Mouse (Mus musculus) MEL-GATA-1-ER (cell line): ENCODE measurements around the gene Cacna1i.

ENCODE experiments used
- DNase-seq: peaks from one replicate; pipeline ENCODE4 v3.0.0-alpha.2; 2012; ENCODE audit warnings: low read depth; ENCODE audit errors: extremely low read depth

Cacna1i gene

DNA sequence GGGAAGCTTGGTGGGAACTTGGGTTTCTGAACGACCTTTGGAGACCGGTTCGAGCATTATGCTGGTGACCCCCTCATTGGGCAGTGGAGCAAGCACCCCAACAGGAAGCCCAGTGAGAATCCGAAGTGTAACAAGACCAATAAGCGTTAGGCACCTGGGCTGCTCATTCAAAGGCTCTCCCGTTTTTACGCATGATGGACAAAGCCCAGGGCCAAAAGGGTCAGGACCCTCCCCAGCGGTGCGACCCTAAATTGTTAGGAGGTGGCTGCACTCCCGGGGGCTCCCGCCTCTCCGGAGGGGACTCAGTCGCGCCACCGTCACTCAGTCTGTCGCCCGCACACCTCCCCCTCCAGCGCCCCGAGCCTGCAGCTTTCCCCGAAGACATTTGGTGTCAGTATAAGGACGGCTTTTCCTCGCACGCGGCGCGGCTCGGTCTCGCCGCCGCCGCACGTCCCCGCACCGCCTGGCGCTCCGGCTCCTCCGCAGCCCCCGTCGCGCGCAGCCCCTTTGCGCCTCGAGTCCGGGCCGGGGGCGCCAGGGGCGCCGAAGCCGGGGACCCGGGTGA lies at the start of gene Cacna1i:
Cacna1i (plus strand) TSS at position 388 of the 565 bp plus-strand sequence.
- no peak for DNase-seq

DNA sequence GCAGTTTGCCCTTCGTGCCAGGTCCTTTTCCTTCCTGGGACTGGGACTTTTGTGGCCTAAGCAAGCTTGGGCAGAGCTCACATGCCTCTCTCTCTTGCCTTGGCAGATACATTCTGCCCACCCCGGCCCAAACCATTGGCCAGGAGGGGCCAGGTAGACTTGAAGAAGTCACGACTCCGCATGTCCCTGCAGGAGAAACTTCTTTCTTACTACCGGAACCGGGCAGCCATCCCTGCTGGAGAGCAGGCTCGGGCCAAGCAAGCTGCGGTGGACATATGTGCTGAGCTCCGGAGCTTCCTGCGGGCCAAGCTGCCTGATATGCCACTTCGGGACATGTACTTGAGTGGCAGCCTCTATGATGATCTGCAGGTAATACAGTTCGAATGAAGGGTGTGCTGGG lies 38.9 kb upstream of the Cacna1i start:
- DNase-seq = no peak

DNA sequence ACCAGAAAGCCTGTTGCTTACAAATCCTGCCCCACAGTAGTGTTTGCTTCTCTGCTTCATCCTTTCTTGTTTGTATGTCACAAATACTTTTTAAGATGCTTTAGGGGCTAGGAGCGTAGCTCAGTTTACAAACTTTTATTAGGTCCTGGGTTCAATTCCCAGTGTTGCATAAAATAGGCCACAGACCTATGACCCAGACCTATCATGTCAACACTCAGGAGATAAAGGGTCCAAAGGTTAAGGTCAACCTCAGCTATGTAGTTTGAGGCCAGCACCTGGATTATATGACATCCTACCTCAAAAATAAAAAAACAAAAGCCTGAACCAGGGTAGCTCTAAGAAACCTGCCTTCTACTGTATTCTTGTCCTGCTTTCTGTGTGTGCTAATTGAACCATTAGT lies 38.4 kb upstream of the Cacna1i start:
- DNase-seq = no peak

DNA sequence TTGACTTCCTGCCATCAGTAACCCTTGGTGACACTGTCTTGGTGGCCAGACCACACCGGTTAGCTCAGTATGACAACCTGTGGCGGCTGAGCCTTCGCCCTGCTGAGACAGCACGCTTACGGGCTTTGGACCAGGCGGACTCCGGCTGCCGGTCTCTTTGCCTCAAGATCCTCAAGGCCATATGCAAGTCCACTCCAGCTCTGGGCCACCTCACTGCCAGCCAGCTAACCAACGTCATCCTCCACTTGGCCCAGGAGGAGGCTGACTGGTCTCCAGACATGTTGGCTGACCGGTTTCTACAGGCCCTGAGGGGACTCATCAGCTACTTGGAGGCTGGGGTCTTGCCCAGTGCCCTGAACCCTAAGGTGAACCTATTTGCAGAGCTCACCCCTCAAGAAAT lies 37.4 kb upstream of the Cacna1i start:
- no peak for DNase-seq

DNA sequence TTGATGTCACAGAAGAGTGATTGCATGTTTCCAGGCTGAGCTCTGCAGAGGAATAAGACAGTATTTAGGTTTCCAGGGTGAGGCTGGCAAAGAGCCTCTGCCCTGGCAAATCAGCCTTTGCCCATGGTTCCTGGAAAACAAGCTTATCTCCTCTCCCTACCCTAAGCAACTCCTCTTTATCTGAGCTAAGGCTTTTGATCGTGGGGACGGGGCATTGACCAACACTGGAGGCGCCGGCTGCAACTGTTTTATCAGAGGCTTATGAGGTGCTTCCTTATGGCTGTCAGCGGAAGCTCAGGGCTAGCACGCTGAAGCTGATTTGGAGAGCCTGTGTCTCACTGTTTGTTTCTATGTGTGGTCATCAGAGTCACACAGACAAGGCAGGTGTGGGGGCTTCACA lies 36.5 kb upstream of the Cacna1i start:
- DNase-seq = peak; percentile 65

DNA sequence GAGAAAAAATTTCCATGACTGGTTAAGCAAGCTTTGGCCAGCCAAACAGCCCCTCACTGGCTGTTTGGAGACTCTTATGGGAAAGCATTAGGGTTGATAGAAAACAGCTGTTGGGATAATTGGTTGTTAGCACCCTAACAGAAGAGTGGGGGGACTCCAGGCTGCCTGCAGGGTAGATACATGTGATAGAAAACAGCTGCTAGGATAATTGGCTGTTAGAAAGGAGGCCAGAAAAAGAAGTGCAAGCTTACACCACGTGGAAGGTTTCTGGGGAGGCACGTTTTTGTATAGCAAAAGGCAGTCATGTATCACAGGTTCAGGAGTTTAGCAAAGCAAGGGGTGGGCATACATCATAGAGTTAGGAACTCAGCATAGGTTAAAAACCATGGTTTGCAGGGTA lies 33.5 kb upstream of the Cacna1i start:
- DNase-seq = no peak

DNA sequence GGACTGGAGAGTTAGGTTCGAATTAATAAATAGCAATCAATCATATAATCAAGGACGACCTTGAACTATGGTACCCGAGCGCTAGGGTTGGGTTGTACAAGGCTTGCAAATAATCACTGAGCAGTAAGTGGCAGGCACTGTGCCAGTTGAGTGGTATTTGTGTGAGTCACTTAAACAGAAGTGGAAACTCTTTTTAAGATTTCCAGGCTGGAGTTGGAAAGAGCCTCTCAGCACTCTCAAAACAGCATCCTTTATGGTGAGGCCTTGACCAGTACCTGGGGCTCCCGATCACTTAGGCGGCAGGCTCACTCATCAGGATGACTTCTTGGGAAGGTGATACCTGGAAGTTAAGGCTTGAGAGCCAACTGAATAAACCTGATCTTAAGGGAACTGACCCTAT lies 32.8 kb upstream of the Cacna1i start:
- no peak for DNase-seq

DNA sequence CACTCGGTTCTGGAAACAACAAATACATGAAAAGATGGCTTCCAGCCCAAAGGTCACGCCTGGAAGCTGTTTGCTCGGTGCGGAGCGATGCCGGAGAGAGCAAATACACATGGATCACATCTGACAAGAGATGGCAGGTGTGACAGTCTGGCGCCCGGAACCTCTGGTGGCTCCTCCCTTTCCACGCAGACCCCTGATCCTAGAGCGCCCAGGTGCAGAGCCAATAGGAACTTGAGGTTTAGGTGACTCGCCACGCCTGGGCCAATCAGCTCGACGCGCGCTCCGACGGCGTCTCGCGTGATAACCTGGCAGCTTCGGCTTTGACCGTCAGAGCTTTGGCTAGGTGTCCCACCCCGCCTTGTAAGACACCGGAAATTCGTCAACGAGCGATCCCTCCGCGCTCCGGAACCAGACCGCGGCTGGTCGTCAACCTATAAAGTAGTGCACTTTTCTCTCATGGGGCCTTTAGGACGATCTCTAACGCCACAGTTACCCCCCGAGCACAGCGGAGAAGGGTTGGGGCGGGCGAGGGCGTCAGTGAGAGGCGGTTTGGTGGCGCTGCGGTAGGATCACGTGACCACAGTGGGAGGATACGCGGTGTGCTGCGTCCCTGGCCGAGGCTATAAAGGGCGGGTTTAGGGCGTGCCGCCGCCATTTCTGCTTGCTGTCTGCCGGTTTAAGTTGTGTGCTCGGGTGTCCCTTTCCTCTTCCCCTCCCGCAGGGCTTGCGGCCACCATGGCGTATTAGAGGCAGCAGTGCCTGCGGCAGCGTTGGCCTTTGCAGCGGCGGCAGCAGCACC lies 32.0 kb upstream of the Cacna1i start, which contains the start of gene Atf4:
Atf4 (plus strand) TSS at position 338 of the 799 bp plus-strand sequence.
- peak; percentile 99 for DNase-seq

DNA sequence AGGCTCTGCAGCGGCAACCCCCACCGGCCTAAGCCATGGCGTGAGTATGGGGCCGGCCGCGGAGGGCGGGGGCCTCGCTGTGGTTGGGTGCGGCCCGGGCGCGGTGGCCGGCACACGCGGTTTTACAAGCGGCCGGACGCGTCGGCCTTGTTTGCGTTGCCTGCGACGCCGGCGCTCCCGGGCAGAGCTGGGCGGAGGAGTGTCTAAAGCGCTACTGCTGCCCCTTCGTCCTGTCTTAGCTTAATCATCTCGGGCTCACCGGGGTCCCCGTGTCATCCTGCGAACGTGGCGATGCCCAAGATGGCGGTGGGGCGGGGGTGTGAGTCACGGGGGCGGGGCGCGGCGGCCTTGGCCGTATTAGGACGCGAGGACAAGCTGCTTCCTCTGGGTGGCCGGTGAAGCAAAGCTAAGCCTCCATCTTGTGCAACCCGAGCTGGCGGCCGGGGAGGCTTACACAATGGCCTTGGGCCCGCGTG lies 31.4 kb upstream of the Cacna1i start:
- no peak for DNase-seq

DNA sequence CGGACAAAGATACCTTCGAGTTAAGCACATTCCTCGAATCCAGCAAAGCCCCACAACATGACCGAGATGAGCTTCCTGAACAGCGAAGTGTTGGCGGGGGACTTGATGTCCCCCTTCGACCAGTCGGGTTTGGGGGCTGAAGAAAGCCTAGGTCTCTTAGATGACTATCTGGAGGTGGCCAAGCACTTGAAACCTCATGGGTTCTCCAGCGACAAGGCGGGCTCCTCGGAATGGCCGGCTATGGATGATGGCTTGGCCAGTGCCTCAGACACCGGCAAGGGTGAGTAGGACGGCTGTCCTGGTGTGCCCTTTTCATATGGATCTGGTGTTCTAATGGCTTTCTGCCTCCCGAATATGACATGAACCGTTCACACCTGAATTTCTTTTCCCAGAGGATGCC lies 30.8 kb upstream of the Cacna1i start:
- no peak for DNase-seq

DNA sequence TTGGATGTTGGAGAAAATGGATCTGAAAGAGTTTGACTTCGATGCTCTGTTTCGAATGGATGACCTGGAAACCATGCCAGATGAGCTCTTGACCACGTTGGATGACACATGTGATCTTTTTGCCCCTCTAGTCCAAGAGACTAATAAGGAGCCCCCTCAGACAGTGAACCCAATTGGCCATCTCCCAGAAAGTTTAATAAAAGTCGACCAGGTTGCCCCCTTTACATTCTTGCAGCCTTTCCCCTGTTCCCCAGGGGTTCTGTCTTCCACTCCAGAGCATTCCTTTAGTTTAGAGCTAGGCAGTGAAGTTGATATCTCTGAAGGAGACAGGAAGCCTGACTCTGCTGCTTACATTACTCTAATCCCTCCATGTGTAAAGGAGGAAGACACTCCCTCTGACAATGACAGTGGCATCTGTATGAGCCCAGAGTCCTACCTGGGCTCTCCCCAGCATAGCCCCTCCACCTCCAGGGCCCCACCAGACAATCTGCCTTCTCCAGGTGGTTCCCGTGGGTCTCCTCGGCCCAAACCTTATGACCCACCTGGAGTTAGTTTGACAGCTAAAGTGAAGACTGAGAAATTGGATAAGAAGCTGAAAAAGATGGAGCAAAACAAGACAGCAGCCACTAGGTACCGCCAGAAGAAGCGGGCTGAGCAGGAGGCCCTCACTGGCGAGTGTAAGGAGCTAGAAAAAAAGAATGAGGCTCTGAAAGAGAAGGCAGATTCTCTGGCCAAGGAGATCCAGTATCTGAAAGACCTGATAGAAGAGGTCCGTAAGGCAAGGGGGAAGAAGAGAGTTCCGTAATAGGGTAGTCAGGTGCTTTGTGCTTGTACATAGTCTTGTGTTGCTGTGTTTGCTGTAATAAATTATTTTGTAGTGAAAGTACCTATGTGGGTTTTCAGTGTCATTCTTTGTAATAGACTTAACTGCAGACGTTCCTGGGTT lies 30.1 kb upstream of the Cacna1i start:
- no peak for DNase-seq

DNA sequence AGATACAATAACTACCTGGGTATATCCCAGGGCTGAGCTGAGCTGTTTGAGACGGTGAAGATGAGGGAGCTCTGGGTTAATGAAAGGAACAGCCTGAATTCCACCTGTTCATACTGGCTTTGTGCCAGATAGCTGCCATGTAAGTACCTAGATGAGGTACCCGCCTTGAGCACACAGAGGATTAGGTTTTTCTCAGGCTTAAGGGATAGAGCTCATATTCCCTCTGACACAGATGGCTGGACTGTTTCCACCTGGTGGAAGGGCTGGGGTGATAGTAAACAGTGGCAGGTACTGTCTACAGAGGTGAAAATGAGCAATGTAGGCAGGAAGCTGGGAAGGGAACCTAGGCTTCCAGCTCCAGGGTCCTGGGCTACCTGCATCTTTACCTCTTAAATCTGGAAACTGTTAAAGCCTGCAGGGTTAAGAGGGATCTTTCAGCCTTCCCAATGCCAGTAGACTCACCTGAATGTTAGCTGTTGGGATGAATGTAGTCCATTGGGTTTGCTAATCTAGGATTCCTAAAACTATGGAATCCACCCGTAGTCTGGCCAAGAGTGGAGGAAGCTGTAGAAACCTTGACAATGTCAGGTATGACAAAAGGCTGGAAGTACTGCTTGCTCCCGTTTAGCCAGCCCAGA lies 29.3 kb upstream of the Cacna1i start:
- DNase-seq = no peak

DNA sequence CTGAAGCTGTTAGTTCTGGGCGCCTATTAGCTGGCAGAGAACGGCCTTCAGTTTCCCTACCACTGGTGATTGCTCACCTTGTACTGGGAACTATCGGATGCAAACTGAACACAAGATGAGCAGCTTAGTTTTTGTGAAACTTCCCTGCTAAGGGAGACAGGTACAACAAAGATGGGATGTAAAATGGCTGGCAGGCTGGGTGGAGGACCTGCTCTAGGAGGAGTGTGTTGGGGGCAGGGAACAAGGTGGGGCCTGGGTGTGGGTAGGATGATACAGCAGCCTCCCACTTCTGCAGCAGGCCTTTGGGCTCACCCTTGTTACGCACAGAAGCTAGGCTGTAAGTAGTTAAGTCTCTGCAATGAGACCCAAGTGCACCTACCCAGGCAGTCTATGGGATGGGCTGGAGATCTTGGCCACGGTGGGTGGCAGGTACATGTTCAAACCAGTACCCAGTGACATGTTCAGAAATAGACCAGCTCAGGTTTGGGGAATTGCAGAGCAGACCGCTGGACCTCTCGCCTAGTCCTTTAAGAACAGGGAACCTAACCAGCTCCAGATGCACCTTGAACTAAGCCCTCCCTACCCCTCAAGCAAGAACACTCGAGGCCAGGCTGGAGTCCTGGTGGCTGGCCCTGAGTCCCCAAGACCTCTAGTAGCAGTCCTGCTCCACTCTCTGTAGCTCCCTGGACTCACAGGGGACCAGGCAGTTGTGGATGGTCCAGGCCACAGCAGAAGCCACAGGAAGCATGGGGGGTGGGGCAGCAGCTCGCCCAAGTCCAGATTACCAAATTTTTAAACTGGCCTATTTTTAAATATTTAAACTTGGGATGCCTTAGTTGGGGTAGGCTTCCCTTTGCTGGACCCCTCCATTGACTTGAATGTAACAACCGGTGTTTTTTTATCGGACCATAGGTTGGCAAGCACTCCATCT lies 28.5 kb upstream of the Cacna1i start:
- no peak for DNase-seq

DNA sequence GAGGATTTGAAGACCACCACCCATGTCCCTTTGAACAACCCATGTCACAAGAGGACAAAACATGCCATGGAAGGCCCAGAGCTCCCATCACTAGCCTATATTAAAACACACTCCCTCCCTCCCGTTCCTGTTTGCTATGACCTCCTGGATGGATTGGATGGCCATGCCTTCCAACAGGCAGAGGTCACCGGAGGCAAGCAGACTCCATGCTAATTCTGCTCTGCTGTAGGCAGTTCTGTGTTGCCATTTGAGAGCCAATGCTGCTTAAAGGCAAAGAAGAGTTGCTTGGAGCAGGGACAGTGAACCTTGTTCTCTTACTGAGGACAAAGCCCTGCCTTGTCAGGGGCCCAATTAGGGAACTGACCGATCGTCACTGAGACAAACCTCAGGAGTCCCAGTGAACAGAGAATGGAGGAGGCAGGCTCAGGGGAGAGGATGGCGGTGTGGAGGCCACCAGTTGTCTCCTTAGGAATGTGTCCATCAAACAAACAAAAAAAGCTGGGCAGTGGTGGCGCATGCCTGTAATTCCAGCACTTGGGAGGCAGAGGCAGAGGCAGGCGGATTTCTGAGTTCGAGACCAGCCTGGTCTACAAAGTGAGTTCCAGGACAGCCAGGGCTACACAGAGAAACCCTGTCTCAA lies 27.5 kb upstream of the Cacna1i start:
- no peak for DNase-seq

DNA sequence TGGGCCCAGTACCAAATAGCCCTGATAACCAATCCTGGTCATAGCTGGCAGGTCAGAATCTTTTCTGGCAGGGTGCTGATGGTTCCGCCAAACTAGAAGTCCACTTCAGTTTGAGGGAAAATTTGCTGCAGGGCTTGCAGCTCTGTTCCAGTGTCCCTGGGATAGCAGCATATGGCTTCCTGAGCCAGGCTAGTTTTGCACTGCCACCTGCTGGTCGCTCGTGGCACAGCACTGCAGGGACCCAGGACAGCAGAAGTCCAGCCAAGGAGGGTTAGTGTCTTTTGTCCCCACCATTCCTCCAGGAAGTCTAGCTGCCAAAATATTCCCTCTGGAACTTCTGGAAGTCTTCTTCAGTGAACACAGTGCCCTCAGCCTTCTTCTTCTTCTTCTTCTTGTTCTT lies 26.4 kb upstream of the Cacna1i start:
- DNase-seq = no peak

DNA sequence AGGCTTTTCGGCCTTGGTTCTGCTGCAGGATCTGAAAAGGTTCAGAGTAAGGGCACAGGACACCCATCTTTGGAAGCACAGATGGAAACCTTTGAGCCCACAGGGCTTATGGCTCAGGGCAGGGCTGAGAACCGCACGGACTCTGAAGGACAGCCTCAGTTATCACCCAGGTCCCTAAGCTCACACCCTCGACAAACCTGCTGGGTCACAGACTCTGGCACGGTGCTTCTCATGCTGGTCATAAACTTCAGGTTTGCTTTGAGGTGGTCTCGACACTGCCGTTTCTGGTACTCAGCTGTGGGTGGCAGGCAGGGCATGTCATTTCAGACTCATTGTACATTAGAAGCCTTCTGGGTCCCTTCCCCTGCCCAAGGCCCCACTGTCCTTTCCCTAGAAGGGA lies 25.9 kb upstream of the Cacna1i start:
- DNase-seq = no peak

DNA sequence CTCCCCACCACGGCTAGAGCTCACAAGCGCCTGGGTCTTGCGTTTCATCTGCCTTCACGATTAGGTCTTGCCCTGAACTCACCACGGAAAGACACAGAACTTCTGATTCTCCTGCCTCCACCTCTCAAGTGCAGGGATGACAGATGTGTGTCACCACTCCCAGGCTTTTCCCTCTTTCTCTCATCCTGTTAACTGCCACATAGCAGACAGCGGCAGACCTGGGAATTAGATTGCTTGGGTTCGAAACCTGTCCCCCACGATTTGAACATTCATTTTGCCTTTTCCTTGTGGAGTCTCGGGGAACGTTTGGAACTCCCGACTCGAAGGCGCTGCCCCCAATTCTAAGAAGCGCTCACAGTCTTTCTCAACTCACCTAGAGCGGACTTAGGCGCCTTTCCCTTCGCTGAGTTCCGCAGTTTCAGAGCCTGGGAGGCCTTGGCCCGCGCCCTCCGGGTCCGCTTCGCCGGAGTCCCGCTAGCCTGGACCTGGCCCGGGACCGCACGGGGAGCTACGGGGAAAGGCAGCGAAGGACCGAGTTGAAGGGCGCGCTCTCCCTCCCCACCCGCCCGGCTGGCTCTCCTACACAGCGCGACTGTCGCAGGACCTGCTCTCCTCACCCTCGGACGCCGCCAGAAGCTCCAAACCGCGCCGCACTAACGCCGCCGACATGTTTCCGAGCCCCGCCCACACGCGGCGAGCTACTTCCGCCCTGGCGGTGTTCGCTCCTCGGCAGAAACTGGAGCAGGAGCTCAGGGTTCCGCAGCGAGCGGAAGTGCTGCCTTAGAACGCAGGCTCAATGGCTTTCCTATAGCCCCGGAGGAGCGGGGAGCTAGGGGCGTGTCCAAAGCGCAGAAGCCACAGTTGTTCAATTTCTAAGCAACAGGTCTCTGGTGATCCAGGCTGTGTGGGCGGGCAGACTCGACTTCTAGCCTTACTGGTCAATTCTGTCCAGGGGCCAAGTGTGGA lies 23.1 kb upstream of the Cacna1i start, which contains the start of gene Rps19bp1:
Rps19bp1 (minus strand) TSS at position 706 of the 966 bp plus-strand sequence.
- DNase-seq = peak; percentile 93

DNA sequence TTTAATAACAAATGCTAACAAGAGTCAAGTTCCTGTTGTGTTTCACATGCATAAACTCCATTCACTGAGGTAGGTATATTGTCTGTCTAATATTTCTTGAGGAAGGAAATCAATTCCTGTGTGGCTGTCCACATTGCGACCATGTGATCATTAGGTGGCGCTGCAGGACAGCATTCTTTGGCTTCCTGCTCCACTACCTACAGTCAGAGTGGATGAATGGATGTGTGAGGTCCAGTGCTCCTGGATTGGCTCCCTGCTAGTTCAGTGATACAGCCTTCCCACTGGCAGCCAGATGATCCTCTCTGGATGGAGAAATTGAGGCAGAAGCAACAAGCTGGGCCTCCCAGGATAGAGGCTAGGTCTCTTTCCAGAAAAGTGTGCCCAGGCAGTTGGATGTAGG lies 20.8 kb upstream of the Cacna1i start:
- DNase-seq = no peak
